Mouse (Mus musculus) myocyte (in vitro differentiated cells): Measurements from ENCODE around the gene Tle3. TPM values are rescaled to one million over a fixed set of nuclear protein-coding genes. Genes with fewer than 3 reads are reported as not detected.

Experiments
- H3K27me3 ChIP-seq: one replicate; pipeline ENCODE4 v1.6.1; 2011; ENCODE audit not compliant: control insufficient read depth, insufficient read depth, insufficient read length
- H3K36me3 ChIP-seq: one replicate; pipeline ENCODE4 v1.6.1; 2011; ENCODE audit not compliant: control insufficient read depth, insufficient read depth
- H3K4me2 ChIP-seq: one replicate; pipeline ENCODE4 v1.6.1; 2011; ENCODE audit warnings: low read depth, control low read depth
- H3K4me3 ChIP-seq: one replicate; pipeline ENCODE4 v1.5.1; 2011; ENCODE audit warnings: mild to moderate bottlenecking, control low read depth, moderate library complexity
- H3K79me2 ChIP-seq: one replicate; pipeline ENCODE4 v1.6.1; 2011; ENCODE audit not compliant: control insufficient read depth, insufficient read depth
- H3ac ChIP-seq: one replicate; pipeline ENCODE4 v1.6.1; 2011; ENCODE audit not compliant: control insufficient read depth, insufficient read length
- CEBPB ChIP-seq: IDR thresholded peaks from 2 replicates; pipeline ENCODE4 v1.6.1; 2011; ENCODE audit warnings: mild to moderate bottlenecking, moderate library complexity; ENCODE audit not compliant: poor library complexity, insufficient read depth, severe bottlenecking
- E2F4 ChIP-seq: IDR thresholded peaks from one replicate; pipeline ENCODE4 v1.6.1; 2011; ENCODE audit warnings: mild to moderate bottlenecking, control low read depth, moderate library complexity; ENCODE audit not compliant: insufficient read depth
- MAX ChIP-seq: IDR thresholded peaks from one replicate; pipeline ENCODE4 v1.6.1; 2011; ENCODE audit warnings: low read depth, mild to moderate bottlenecking, control low read depth
- MYOD1 ChIP-seq, 3 experiments: IDR thresholded peaks; one replicate each; pipeline ENCODE4 v1.6.1; 2011; ENCODE audit warnings: control low read depth in 2 of 3, low read depth in 2 of 3, mild to moderate bottlenecking in 2 of 3, moderate library complexity in 1 of 3; ENCODE audit not compliant: insufficient read length in 2 of 3, control insufficient read depth in 1 of 3
- MYOG ChIP-seq, 3 experiments: IDR thresholded peaks; one replicate each; pipeline ENCODE4 v1.6.1; 2011; ENCODE audit warnings: control low read depth in 2 of 3, low read depth in 2 of 3, mild to moderate bottlenecking in 2 of 3; ENCODE audit not compliant: insufficient read length in 2 of 3, control insufficient read depth in 1 of 3, insufficient read depth in 1 of 3
- POLR2A ChIP-seq: IDR thresholded peaks from one replicate; pipeline ENCODE4 v1.6.1; 2011; ENCODE audit warnings: low read depth, mild to moderate bottlenecking, control low read depth, moderate library complexity; ENCODE audit not compliant: insufficient read length
- POLR2AphosphoS2 ChIP-seq: IDR thresholded peaks from one replicate; pipeline ENCODE4 v1.6.1; 2011; ENCODE audit warnings: low read depth, control low read depth; ENCODE audit not compliant: insufficient read length
- REST ChIP-seq: IDR thresholded peaks from one replicate; pipeline ENCODE4 v1.6.1; 2011; ENCODE audit warnings: mild to moderate bottlenecking, control low read depth, moderate library complexity; ENCODE audit not compliant: insufficient read depth, insufficient read length
- SRF ChIP-seq: IDR thresholded peaks from one replicate; pipeline ENCODE4 v1.6.1; 2011; ENCODE audit warnings: low read depth; ENCODE audit not compliant: control insufficient read depth, insufficient read length
- TCF12 ChIP-seq: IDR thresholded peaks from one replicate; pipeline ENCODE4 v1.6.1; 2011; ENCODE audit warnings: mild to moderate bottlenecking, control low read depth; ENCODE audit not compliant: poor library complexity, insufficient read depth, severe bottlenecking
- TCF3 ChIP-seq: IDR thresholded peaks from one replicate; pipeline ENCODE4 v1.6.1; 2011; ENCODE audit warnings: low read depth, control low read depth; ENCODE audit not compliant: insufficient read length
- USF1 ChIP-seq: IDR thresholded peaks from one replicate; pipeline ENCODE4 v1.6.1; 2011; ENCODE audit warnings: low read depth, mild to moderate bottlenecking, control low read depth, moderate library complexity
- polyA plus RNA-seq: library from polyadenylated mRNA; unstranded; fragments of >200 nt; fragmentation: generic; extraction: Trizol; gene quantifications from one replicate; pipeline ENCODE4 v1.2.1, GENCODE M21; 2012; ENCODE audit warnings: missing spikeins

The Tle3 gene
- polyA plus RNA-seq, 1 experiment = 62.1 TPM

GRCm38 (mm10) chr9:61402268-61402667 lies 30.1 kb downstream of the Tle3 start:
- no peaks in the 10 kb centered on the region for H3K27me3 ChIP-seq
- H3K79me2 ChIP-seq = no peaks in the 10 kb centered on the region
- H3K4me3 ChIP-seq = no peak overlapping the region
- H3K36me3 ChIP-seq = peaks cover 58% of the 10 kb centered on the region
- no peak overlapping the region for H3K4me2 ChIP-seq
- no peak for TF ChIP-seq TCF3
- no peak for TF ChIP-seq REST
- no peak for TF ChIP-seq POLR2A
- TF ChIP-seq MAX = no peak
- TF ChIP-seq MYOD1 (IDR thresholded peaks at IDR 0.05; ENCODE audit: control insufficient read depth in 1 of 3, insufficient read length in 2 of 3, low read depth in 2 of 3) = no peak
- TF ChIP-seq USF1 = no peak
- no peak for TF ChIP-seq SRF
- no peak for TF ChIP-seq E2F4
- no peak for TF ChIP-seq CEBPB
- TF ChIP-seq POLR2AphosphoS2 = no peak
- no peak for TF ChIP-seq MYOG (IDR thresholded peaks at IDR 0.05; ENCODE audit: control insufficient read depth in 1 of 3, insufficient read depth in 1 of 3, insufficient read length in 2 of 3, low read depth in 2 of 3)
- no peak for TF ChIP-seq TCF12
- no peak overlapping the region for H3ac ChIP-seq

GRCm38 (mm10) chr9:61402716-61403115 lies 30.6 kb downstream of the Tle3 start:
- Histone ChIP-seq H3K4me2 (no peak overlapping the region), H3ac (no peak overlapping the region), H3K36me3 (peaks cover 62% of the 10 kb centered on the region), H3K27me3 (no peaks in the 10 kb centered on the region), H3K4me3 (no peak overlapping the region), H3K79me2 (no peaks in the 10 kb centered on the region)
- TF ChIP-seq USF1 (no peak), REST (no peak), POLR2A (no peak), POLR2AphosphoS2 (no peak), TCF3 (no peak), CEBPB (no peak), TCF12 (no peak), MAX (no peak), E2F4 (no peak), MYOD1 (IDR thresholded peaks at IDR 0.05; ENCODE audit: control insufficient read depth in 1 of 3, insufficient read length in 2 of 3, low read depth in 2 of 3) (no peak), MYOG (IDR thresholded peaks at IDR 0.05; ENCODE audit: control insufficient read depth in 1 of 3, insufficient read depth in 1 of 3, insufficient read length in 2 of 3, low read depth in 2 of 3) (no peak), SRF (no peak)

GRCm38 (mm10) chr9:61403866-61404614 lies 31.9 kb downstream of the Tle3 start:
- TF ChIP-seq POLR2A = no peak
- no peak for TF ChIP-seq TCF12
- TF ChIP-seq MAX = no peak
- TF ChIP-seq MYOG (IDR thresholded peaks at IDR 0.05; ENCODE audit: control insufficient read depth in 1 of 3, insufficient read depth in 1 of 3, insufficient read length in 2 of 3, low read depth in 2 of 3) = no peak
- TF ChIP-seq MYOD1 (IDR thresholded peaks at IDR 0.05; ENCODE audit: control insufficient read depth in 1 of 3, insufficient read length in 2 of 3, low read depth in 2 of 3) = no peak
- Histone ChIP-seq H3K36me3 (peaks cover 62% of the 10 kb centered on the region), H3K79me2 (no peaks in the 10 kb centered on the region), H3K27me3 (no peaks in the 10 kb centered on the region), H3ac (no peak overlapping the region), H3K4me2 (no peak overlapping the region), H3K4me3 (no peak overlapping the region)

GRCm38 (mm10) chr9:61404615-61404980 lies 32.4 kb downstream of the Tle3 start:
- no peaks in the 10 kb centered on the region for H3K79me2 ChIP-seq
- H3K4me3 ChIP-seq = no peak overlapping the region
- H3K36me3 ChIP-seq = peaks cover 62% of the 10 kb centered on the region
- H3ac ChIP-seq = no peak overlapping the region
- no peak for TF ChIP-seq MYOG (IDR thresholded peaks at IDR 0.05; ENCODE audit: control insufficient read depth in 1 of 3, insufficient read depth in 1 of 3, insufficient read length in 2 of 3, low read depth in 2 of 3)
- TF ChIP-seq MYOD1 (IDR thresholded peaks at IDR 0.05; ENCODE audit: control insufficient read depth in 1 of 3, insufficient read length in 2 of 3, low read depth in 2 of 3) = no peak
- no peak for TF ChIP-seq TCF12
- TF ChIP-seq REST = no peak
- no peak for TF ChIP-seq USF1
- TF ChIP-seq CEBPB = no peak
- no peak for TF ChIP-seq E2F4
- H3K4me2 ChIP-seq = no peak overlapping the region
- H3K27me3 ChIP-seq = no peaks in the 10 kb centered on the region
